Mouse (Mus musculus): ENCODE measurements around the gene Defb13. TPM values are rescaled to one million over a fixed set of nuclear protein-coding genes. Genes with fewer than 3 reads are reported as not detected.

Gene Defb13
- polyA plus RNA-seq, 1 experiment = not detected

DNA sequence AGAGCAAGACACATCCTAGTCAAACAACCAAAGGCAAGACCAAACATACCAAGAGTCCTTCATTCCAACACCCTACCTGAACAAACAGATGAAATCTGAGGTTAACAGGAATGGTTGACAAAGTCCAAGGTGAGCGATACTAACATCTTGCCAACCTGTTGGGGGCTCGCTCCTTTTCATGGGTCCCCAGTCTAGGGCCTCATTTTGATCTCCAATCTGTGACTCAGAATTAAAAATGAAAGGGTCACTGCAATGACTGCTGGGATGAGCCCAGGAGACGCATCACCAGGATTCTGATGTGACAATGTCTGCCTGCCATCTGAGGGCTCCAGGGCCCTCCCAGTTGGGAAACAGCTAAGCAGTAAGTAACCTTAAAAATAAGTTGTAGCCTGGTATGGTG lies 22.9 kb downstream of the Defb13 start, which contains the start of gene Ccdc70:
Ccdc70 (plus strand) TSS at position 301 of the 400 bp plus-strand sequence.
- DNase-seq (ENCODE audit: low read depth) = no peak
- TF ChIP-seq POLR2A (IDR thresholded peaks at IDR 0.05; ENCODE audit: borderline replicate concordance, extremely low read depth, insufficient read depth, insufficient read length, poor library complexity, severe bottlenecking) = no peak
- TF ChIP-seq CTCF (IDR thresholded peaks at IDR 0.05; ENCODE audit: borderline replicate concordance, extremely low read depth, insufficient read depth, insufficient read length) = no peak

DNA sequence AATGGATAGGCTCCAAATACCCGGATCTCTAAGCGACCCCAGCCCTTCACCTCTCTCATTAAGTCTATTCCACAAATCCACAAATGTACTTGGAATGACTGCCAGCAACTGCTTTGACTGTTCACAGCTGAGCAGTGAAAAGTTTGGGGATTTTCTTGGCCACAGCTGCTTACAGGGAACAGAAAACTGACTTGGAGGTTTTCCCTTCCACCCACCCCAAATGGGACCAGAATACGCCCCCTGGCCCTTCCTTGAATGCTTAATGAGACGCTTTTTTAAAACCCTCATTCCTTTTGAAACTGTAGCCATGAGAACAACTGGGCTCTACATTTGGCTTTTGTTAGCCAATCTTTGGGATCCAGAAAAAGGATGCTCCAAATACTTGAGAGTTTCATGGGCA lies 31.6 kb downstream of the Defb13 start:
- peak; percentile 43 for DNase-seq (ENCODE audit: low read depth)
- TF ChIP-seq CTCF (IDR thresholded peaks at IDR 0.05; ENCODE audit: borderline replicate concordance, extremely low read depth, insufficient read depth, insufficient read length) = no peak
- no peak for TF ChIP-seq POLR2A (IDR thresholded peaks at IDR 0.05; ENCODE audit: borderline replicate concordance, extremely low read depth, insufficient read depth, insufficient read length, poor library complexity, severe bottlenecking)

DNA sequence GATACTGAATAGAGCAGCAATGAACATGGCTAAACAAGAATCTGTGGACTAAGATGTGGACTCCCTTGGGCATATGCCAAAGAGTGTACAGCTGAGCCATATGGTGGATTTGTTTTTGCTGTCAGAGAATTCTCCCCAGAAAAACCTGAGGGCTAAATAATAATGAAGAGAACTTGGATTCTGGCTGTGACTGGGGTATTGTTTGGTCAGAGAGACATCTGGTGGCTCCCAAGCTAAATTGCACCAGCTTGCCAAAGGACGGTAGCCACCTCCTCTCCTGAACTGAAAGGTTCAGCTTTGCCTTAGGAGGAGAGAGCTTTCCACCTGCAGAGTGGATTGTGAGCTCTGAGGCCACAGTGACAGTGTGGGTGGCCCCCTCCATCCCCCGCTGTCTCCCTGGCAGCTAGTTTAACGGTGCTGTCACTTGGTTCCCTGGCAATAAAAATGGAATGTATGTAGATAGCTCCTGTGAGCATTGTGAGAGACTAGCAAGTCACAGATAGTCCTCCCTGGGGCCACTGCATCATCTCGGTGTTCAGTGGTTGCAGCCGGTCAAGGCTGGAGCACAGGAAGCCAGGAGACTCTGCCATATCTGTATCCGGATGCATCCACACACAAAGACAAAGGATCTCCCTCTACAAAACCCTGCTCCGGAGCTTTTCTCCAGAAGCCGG lies 35.2 kb downstream of the Defb13 start:
- peak; percentile 81 for DNase-seq (ENCODE audit: low read depth)
- TF ChIP-seq POLR2A (IDR thresholded peaks at IDR 0.05; ENCODE audit: borderline replicate concordance, extremely low read depth, insufficient read depth, insufficient read length, poor library complexity, severe bottlenecking) (no peak), CTCF (IDR thresholded peaks at IDR 0.05; ENCODE audit: borderline replicate concordance, extremely low read depth, insufficient read depth, insufficient read length) (peak; percentile 55; the same call in 1 of the 2 replicates)

DNA sequence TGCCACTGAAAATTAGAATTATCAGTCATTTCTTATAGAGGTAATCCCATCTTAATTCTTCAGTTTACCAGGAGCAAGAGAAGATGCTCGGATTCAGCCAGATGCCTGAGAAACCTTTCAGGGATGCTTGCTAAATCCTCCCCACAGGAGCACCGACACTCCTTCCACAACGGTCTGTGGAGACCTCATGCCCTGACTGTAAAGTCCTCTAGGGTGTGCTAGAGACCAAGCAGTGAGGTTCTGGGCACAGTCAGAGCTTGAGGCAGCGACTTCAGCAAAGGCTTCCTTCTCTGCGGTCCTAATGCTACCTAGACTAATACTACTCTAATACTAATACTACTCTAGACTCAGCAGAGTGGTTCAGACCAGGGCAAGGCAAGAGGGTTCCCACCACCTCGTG lies 45.6 kb downstream of the Defb13 start:
- TF ChIP-seq POLR2A (IDR thresholded peaks at IDR 0.05; ENCODE audit: borderline replicate concordance, extremely low read depth, insufficient read depth, insufficient read length, poor library complexity, severe bottlenecking) (no peak), CTCF (IDR thresholded peaks at IDR 0.05; ENCODE audit: borderline replicate concordance, extremely low read depth, insufficient read depth, insufficient read length) (peak; percentile 77)
- peak; percentile 66 for DNase-seq (ENCODE audit: low read depth)

DNA sequence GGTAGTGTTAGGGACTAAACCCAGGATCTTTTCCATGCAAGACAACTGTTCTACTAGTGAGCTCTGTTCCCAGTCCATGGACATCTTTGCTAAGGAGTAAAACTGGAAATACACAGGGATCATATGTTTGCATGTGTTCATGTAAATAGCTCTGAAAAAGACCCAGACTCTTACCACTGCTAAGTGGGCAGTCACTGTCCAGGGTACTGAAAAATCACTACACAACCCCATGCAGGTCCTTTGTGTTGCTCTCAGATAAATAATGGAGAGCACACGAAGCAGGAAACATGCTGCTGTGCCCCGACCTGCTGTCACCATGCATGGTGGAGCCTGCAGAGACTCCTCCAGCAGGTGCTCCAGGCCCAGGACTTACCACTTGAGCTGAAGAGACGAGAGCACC lies 48.6 kb downstream of the Defb13 start:
- DNase-seq (ENCODE audit: low read depth) = peak; percentile 3
- TF ChIP-seq POLR2A (IDR thresholded peaks at IDR 0.05; ENCODE audit: borderline replicate concordance, extremely low read depth, insufficient read depth, insufficient read length, poor library complexity, severe bottlenecking) (no peak), CTCF (IDR thresholded peaks at IDR 0.05; ENCODE audit: borderline replicate concordance, extremely low read depth, insufficient read depth, insufficient read length) (no peak)

Other genes starting within 250 kb of the Defb13 start
- gene AY761184, start 243.1 kb upstream of the Defb13 start, polyA plus RNA-seq (2012; rRNA removed) = not detected in 2 replicates
- gene Defa24, start 212.3 kb upstream of the Defb13 start, polyA plus RNA-seq (2012; rRNA removed) = not detected in 2 replicates
- gene Defb50, start 123.2 kb upstream of the Defb13 start, polyA plus RNA-seq (2012; rRNA removed) = not detected in 2 replicates
- gene Defb2, start 106.8 kb upstream of the Defb13 start, polyA plus RNA-seq (2012; rRNA removed) = not detected in 2 replicates
- not detected in 2 replicates for gene Defb10, start 87.9 kb upstream of the Defb13 start, polyA plus RNA-seq (2012; rRNA removed)
- not detected in 2 replicates for gene Defb9, start 61.3 kb upstream of the Defb13 start, polyA plus RNA-seq (2012; rRNA removed)
- gene Defb11, start 40.4 kb upstream of the Defb13 start, polyA plus RNA-seq (2012; rRNA removed) = 9.1 and 15.4 TPM in 2 replicates
- gene Defb15, start 14.1 kb upstream of the Defb13 start, polyA plus RNA-seq (2012; rRNA removed) = not detected in 2 replicates
- not detected in 2 replicates for gene Defb35, start 8.4 kb upstream of the Defb13 start, polyA plus RNA-seq (2012; rRNA removed)
- not detected in 2 replicates for gene Fam90a1a, start 12.0 kb downstream of the Defb13 start, polyA plus RNA-seq (2012; rRNA removed)
- not detected in 2 replicates for gene Ccdc70, start 23.0 kb downstream of the Defb13 start, polyA plus RNA-seq (2012; rRNA removed)
- 2.1 and 2.5 TPM in 2 replicates for gene Atp7b, start 113.5 kb downstream of the Defb13 start, polyA plus RNA-seq (2012; rRNA removed)
- 10.0 and 14.8 TPM in 2 replicates for gene Alg11, start 114.0 kb downstream of the Defb13 start, polyA plus RNA-seq (2012; rRNA removed)
- gene Nek5, start 178.3 kb downstream of the Defb13 start, polyA plus RNA-seq (2012; rRNA removed) = 0.57 and 0.79 TPM in 2 replicates
- gene Nek3, start 219.7 kb downstream of the Defb13 start, polyA plus RNA-seq (2012; rRNA removed) = 7.6 and 7.7 TPM in 2 replicates
- 16.7 and 23.6 TPM in 2 replicates for gene Ckap2, start 239.1 kb downstream of the Defb13 start, polyA plus RNA-seq (2012; rRNA removed)
- gene Vps36, start 246.0 kb downstream of the Defb13 start, polyA plus RNA-seq (2012; rRNA removed) = 21.3 and 29.2 TPM in 2 replicates